ENCODE assay signal across 9 mouse cellular contexts in genomic region chr4:99650088-99650944, GRCm38 (mm10). TPM values are rescaled to one million over a fixed set of nuclear protein-coding genes. Genes with fewer than 3 reads are reported as not detected.
DNase-seq lines count a peak whose midpoint lies in the region; ATAC-seq lines count a peak whose summit lies in the region.
"Had no signal": no experiment of that assay in that cellular context is flagged by ENCODE, and none has a peak within 500 bp of the region (broad histone marks: within the 10 kb centered on the region; RNA-seq: fewer than 3 reads in every experiment).

No protein-coding gene starts in this region.

- H3K9me3 ChIP-seq in embryonic facial prominence, embryonic 10.5 days, result no peaks in the 10 kb centered on the region
- no peaks in the 10 kb centered on the region; the same call in 1 of the 2 replicates for H3K9me3 ChIP-seq in heart, embryonic 16.5 days (replicated peaks; ENCODE audit: control insufficient read depth, low read length)
- H3K9me3 ChIP-seq: lung, embryonic 15.5 days had no signal

- peak; percentile 13 for DNase-seq in left cerebral cortex, postnatal 4 days
- DNase-seq in left cerebral cortex, adult 8-10 months (ENCODE audit: low spot score in 2 of 2), result no peak
- peak; percentile 36 for DNase-seq in embryonic facial prominence, embryonic 10.5 days (ENCODE audit: low spot score)
- no peak for DNase-seq in urinary bladder, postnatal 14 days (ENCODE audit: low spot score)
- no peak for DNase-seq in c-Kit-positive CD71-positive TER-119-positive erythroid progenitor cells, embryonic 14.5 days (ENCODE audit: low spot score)
- DNase-seq in thymus, postnatal 10 days (ENCODE audit: low spot score in 2 of 2), result no peak

- H3K36me3 ChIP-seq in embryonic facial prominence, embryonic 10.5 days (replicated peaks), result no peaks in the 10 kb centered on the region
- H3K36me3 ChIP-seq in heart, embryonic 16.5 days (ENCODE audit: control insufficient read depth, insufficient read depth), result no peaks in the 10 kb centered on the region
- H3K36me3 ChIP-seq: lung, embryonic 15.5 days had no signal

- no peak overlapping the region for H3K9ac ChIP-seq in heart, embryonic 16.5 days (ENCODE audit: low read length)
- H3K9ac ChIP-seq: lung, embryonic 15.5 days had no signal

- no peak overlapping the region for H3K27ac ChIP-seq in embryonic facial prominence, embryonic 10.5 days (replicated peaks)
- no peak overlapping the region for H3K27ac ChIP-seq in heart, embryonic 16.5 days (ENCODE audit: low read length)
- H3K27ac ChIP-seq: lung, embryonic 15.5 days had no signal

- intact Hi-C loops in left cerebral cortex, postnatal 4 days (cut with DNase I), result loop anchor here (10.0 kb wide), 1 partner anchor 276 kb away; no protein-coding TSS in a partner anchor

- H3K4me3 ChIP-seq in embryonic facial prominence, embryonic 10.5 days, result peak overlapping the region; percentile 42
- H3K4me3 ChIP-seq in heart, embryonic 16.5 days (ENCODE audit: low read length), result peak overlapping the region; percentile 44

- peak; percentile 35; the same call in 1 of the 2 replicates for ATAC-seq in heart, embryonic 16.5 days (replicated peaks; ENCODE audit: extremely low read depth, insufficient read depth, low FRiP score)
- peak; percentile 35; the same call in 1 of the 2 replicates for ATAC-seq in megakaryocyte progenitor cell, adult 5-6 weeks (replicated peaks; ENCODE audit: poor library complexity)

- peaks cover 20% of the 10 kb centered on the region for H3K4me1 ChIP-seq in embryonic facial prominence, embryonic 10.5 days
- peaks cover 9% of the 10 kb centered on the region for H3K4me1 ChIP-seq in heart, embryonic 16.5 days (ENCODE audit: control insufficient read depth, insufficient read depth, low read length)

- peak overlapping the region; percentile 62 for H3K4me2 ChIP-seq in heart, embryonic 16.5 days (ENCODE audit: low read depth, low read length)

- 2% methylated on average over 44 of the region's 44 CpGs for WGBS in embryonic facial prominence, embryonic 10.5 days
- 3% methylated on average over 44 of the region's 44 CpGs for WGBS in heart, embryonic 16.5 days

- peaks cover 100% of the 10 kb centered on the region for H3K27me3 ChIP-seq in embryonic facial prominence, embryonic 10.5 days (replicated peaks; ENCODE audit: low read depth, poor library complexity, severe bottlenecking)
- peaks cover 78% of the 10 kb centered on the region for H3K27me3 ChIP-seq in heart, embryonic 16.5 days (ENCODE audit: control insufficient read depth, insufficient read depth, low read length)

RNA-seq across cellular contexts. Expression of gene Foxd3, which starts 5.8 kb away (rescaled TPM):
- not detected for total RNA-seq in left cerebral cortex, postnatal 4 days (2021)
- total RNA-seq in left cerebral cortex, adult 8-10 months (2022), result under 1 TPM in 1 of 4 experiments, not detected in 3; 0.15 TPM
- 0.42 and 0.69 TPM in 2 replicates for polyA plus RNA-seq in embryonic facial prominence, embryonic 10.5 days (2016; fragmentation: Nextera tagmentation; extraction: Ambion mirVana)
- polyA plus RNA-seq in heart, embryonic 16.5 days (2015; fragmentation: Nextera tagmentation; extraction: Ambion mirVana), result 0.08 TPM in 1 of 2 replicates, not detected in the other
- not detected in 2 replicates for total RNA-seq in megakaryocyte progenitor cell, adult 5-6 weeks (2015)
- not detected in 2 replicates for total RNA-seq in megakaryocyte progenitor cell, adult 5-6 weeks (2017)

Comparison
In these comparisons a context has a peak if more than half of its experiments do, and no peak if none do; other contexts are left out.
1. DNase-seq: peak in left cerebral cortex, postnatal 4 days (single experiment) and embryonic facial prominence, embryonic 10.5 days (single experiment); none in left cerebral cortex, adult 8-10 months (0 of 2), urinary bladder, postnatal 14 days (single experiment), c-Kit-positive CD71-positive TER-119-positive erythroid progenitor cells, embryonic 14.5 days (single experiment) and thymus, postnatal 10 days (0 of 2).